12 mouse cellular contexts compared by ENCODE assay signal in the genomic region with DNA sequence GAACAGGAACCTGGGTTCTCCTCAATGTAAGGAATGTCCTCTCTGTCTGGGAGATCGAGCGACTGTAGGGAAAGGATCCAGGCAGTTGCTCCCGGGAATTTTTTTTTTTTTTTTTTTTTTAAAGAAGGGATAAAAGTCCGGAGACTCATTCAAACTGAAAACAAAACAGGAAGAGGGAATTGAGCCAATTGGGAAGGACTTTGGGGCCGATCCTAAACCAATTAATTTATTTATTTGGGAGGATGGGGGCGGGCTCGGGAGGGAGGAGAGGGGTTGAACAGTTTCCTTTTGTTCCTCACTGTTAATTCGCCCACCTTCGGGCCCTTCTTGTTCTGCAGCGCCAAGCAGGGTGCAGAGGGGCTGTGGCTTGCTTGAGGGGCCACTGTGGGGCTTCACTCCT.
"Had no signal": no experiment of that assay in that cellular context is flagged by ENCODE, and none has a peak within 500 bp of the region (broad histone marks: within the 10 kb centered on the region; RNA-seq: fewer than 3 reads in every experiment).

No protein-coding gene starts in this region.

- H3K4me2 ChIP-seq: kidney, embryonic 15.5 days; limb, embryonic 15.5 days; liver, embryonic 12.5 days; lung, embryonic 14.5 days; neural tube, embryonic 12.5 days had no signal

- ATAC-seq: liver, embryonic 12.5 days had no signal

- H3K27me3 ChIP-seq: kidney, embryonic 15.5 days; limb, embryonic 15.5 days; liver, embryonic 12.5 days; neural tube, embryonic 12.5 days had no signal

- H3K9me3 ChIP-seq: kidney, embryonic 15.5 days; limb, embryonic 15.5 days; liver, embryonic 12.5 days; midbrain, embryonic 10.5 days; neural tube, embryonic 12.5 days had no signal

- DNase-seq: layer of hippocampus, adult 9-11 months; layer of hippocampus, postnatal 36 days; lung, embryonic 14.5 days; lung, postnatal 10 days; lung, postnatal 4 days; midbrain, embryonic 14.5 days had no signal

- H3K9ac ChIP-seq: kidney, embryonic 15.5 days; limb, embryonic 15.5 days; liver, embryonic 12.5 days; lung, embryonic 14.5 days; neural tube, embryonic 12.5 days had no signal

- H3K27ac ChIP-seq: kidney, embryonic 15.5 days; limb, embryonic 15.5 days; liver, embryonic 12.5 days; midbrain, embryonic 10.5 days; neural tube, embryonic 12.5 days; stomach, postnatal 0 days had no signal

- H3K36me3 ChIP-seq: liver, embryonic 12.5 days had no signal

- H3K4me3 ChIP-seq: kidney, embryonic 15.5 days; limb, embryonic 15.5 days; liver, embryonic 12.5 days; midbrain, embryonic 10.5 days; neural tube, embryonic 12.5 days had no signal

- H3K4me1 ChIP-seq: kidney, embryonic 15.5 days; limb, embryonic 15.5 days; liver, embryonic 12.5 days; neural tube, embryonic 12.5 days had no signal
